Mouse (Mus musculus): ENCODE data around the gene Igfbp3.

- TF ChIP-seq CTCF (IDR thresholded peaks at IDR 0.05; ENCODE audit: borderline replicate concordance, extremely low read depth, insufficient read depth, insufficient read length), result no peak
- TF ChIP-seq POLR2A (IDR thresholded peaks at IDR 0.05; ENCODE audit: borderline replicate concordance, extremely low read depth, insufficient read depth, insufficient read length, poor library complexity, severe bottlenecking), result no peak
Observed at GRCm38 (mm10) chr11:7230000-7230399, 16.3 kb upstream of the Igfbp3 start.

All from brain, embryonic 14.5 days (tissue).